Mouse (Mus musculus) natural killer cell, adult 2 months (primary cell): ENCODE data around the gene Srsf2.

Source experiments
- DNase-seq, 2 experiments: peaks; one replicate each; pipeline ENCODE4 v3.0.0; 2022; ENCODE audit warnings: low spot score in 2 of 2

The Srsf2 gene

DNA sequence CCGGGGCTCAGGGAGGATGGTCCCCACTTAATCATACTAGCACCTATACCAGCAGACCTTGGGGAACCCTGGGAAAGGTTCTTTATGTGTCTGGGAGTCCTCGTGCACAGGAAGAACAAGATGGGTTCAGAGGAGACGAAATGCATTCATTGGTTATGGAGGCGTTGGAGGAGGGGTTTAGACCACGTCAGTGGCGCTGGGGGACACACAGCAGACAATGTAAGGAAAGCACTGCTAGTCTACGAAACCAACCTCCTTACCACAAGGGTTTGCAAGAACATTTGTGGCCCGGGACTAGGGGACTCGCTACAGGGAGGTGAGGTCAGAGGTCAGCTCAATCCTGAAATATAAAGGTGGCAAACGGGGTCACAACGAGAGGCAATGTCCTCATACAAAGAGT is 42.4 kb downstream of the Srsf2 start:
- DNase-seq: no peak

DNA sequence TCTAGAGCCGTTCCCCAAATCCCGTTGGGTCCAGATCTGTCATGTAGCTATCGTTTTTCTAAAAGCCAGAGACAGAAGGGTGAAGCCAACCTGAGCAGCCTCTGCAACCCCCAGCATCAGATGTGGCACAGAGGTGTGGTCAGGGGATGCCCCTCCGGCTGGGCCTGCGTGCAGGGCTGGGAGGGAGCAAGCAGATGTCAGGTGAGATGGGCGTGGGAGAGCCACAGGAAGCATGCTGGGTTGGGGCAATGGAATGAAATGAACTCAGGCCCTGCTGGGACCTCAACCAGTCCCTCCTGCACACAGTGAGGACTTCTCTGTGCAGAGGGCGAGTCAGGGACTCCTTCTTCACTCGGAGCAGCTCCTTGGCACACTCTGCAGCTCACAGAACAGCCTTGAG is 43.4 kb downstream of the Srsf2 start:
- no peak for DNase-seq

GRCm38 (mm10) chr11:116808811-116809395 is 44.0 kb downstream of the Srsf2 start:
- DNase-seq: no peak

DNA sequence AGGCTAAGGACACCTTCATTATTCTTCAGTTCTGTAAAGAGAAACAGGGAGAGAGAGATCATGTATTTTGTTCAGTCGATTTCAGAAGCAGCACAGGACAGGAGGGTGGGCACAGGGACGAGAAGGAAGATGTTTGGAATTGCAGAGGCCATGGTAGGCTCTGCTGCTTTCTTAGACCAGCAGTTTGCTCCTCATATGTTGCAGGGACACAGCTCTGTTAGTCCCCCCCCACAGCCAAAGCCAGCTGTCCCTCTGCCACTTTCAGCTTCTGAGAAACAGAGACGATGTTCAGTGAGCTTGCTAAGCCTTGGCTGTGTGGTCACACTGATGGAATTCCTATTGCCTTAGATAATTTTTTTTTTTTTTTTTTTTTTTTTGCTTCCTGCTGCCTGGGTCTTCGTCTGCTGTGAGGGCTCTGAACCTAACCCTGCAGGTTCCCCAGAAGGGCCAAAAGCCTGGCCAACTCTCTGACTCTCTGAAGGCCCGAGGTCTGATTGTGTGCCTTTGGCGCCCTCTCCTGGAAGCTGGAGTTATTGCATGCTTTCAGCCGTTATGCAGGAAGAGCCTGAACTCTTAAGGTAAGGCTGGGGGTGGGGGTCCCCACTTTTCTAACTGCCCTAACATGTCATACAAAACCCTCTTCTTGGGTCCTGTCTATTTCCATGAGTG is 44.8 kb downstream of the Srsf2 start:
- DNase-seq: peak; percentile 58 to 76

GRCm38 (mm10) chr11:116807526-116807925 is 45.4 kb downstream of the Srsf2 start:
- no peak for DNase-seq

GRCm38 (mm10) chr11:116807116-116807515 is 45.8 kb downstream of the Srsf2 start:
- no peak for DNase-seq

DNA sequence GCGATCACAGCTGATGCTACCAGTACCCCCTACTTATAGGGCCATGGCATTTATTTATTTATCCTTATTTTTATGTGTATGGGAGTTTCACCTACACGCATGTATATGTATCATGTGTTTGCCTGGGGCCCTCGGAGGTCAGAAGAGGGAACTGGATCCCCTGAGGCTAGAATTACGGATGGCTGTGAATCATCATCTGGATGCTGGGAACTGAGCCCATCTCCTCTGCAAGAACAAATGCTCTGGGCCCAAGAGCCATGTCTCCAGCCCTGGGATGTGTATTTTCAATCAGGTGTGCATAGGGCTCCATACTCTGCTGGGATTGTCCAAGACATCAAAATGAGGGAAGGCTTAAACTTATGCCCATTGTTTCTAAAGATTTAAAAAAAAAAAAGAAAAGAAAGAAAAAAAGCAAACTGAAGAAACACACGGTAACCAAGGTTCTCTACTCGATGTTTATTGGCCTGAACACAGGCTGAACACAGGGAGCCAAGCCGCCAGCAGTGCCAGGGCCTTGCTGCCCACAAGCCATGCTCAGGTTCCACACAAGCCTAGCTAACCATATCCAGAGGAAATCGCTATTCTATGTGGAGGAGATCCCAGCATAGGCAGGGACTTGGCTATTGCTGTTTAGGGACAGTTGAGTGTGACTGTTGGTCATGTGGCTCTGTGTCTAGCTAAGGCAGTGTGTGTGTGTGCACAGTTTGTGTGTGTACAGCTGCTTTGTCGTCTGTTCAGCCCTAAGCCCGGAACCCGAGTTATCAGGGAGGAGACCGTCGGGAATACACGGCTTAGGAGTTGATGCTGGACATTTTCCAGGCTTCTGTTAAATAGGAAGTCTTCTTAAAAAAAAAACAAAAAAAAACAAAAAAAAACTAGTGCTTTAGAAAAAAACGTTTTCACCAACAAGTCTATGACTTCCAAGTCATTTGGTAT is 46.5 kb downstream of the Srsf2 start:
- DNase-seq: no peak

GRCm38 (mm10) chr11:116802709-116803108 is 50.2 kb downstream of the Srsf2 start:
- DNase-seq: no peak

DNA sequence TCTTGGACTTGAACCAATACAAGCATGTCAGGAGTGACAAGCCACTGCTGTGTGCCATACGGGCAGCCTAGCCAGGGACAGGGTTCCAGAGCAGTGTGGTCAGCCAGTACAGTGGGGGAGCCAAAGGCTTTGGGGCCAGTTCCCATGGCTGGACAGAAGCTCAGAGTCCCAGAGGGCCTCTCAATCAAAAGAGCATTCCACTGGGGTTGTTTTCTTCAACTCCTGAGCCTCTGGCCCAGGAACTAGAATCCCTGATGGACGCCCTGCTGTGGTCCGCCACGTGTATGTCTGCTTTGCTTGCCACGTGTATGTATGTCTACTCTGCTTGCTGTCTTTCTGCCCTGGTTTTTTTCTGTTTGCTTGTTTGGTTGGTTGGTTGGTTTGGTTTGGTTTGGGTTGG is 51.8 kb downstream of the Srsf2 start:
- DNase-seq: no peak
